Mouse (Mus musculus) ovary, postnatal 36 days (tissue): Measurements from ENCODE around the gene Cmklr1.

Source experiments
- DNase-seq: peaks from one replicate; pipeline ENCODE4 v3.0.0; 2022; ENCODE audit warnings: low spot score, mixed read lengths

Cmklr1 gene

GRCm38 (mm10) chr5:113652215-113652614, 2.0 kb upstream of the Cmklr1 start:
- DNase-seq, result no peak

GRCm38 (mm10) chr5:113648647-113649211, 1.5 kb downstream of the Cmklr1 start:
- no peak for DNase-seq

- no peak for DNase-seq
These were observed 3.1 kb downstream of the Cmklr1 start for GRCm38 (mm10) chr5:113647141-113647540.

DNA sequence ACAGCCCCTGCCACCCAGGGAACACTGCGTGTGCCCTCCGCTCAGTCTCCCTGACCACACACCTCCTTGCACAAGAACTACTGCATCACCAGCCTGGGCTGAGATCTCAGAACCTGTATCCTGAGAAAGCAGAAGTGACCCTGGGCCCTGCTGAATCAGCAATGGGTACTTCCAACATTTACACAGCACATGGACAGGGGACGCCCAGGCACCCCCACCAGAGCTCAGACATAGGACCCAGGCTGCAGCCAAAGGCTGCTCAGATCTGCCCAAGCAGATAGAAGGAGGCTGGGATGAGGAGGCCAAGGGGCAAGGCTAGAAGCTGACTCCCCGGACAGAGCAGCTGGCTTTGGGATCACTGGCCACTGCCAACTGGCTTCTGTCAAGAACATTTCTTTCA, 5.7 kb downstream of the Cmklr1 start:
- peak; percentile 25 for DNase-seq

DNA sequence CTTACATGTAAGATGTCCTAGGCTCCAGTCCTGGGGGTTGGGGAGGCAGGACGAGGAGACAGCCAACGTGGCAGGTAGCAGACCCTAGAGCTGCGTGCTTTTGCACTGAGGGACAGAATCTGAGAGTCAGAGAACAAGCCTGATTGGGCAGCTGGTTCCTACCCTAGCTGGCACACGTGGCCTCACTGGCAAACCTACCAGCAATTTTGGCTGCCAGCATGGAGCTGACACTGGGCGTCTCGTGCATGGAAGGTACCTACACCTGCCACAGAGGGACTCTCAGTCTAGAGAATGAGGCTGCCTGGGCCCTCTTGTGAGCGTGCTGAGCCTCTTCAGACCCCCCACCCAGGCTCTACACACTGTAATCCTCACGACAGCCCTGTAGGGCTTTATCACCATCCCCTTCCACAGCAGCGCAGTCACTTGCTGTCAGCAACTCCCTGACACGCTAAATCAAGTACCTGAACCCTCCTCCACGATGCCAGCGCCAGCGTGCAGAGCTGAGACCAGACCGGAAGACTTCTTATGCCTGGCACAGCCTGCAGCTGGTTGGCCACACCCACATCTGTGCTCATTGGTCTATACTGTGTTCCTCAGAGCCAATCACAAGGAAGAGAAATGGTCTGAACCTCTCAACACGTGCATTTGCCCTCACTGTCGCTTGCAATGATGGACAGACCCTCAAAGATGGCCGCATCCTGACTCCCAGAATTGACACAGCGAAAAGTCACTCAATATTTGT, 6.9 kb downstream of the Cmklr1 start:
- DNase-seq, result no peak

DNA sequence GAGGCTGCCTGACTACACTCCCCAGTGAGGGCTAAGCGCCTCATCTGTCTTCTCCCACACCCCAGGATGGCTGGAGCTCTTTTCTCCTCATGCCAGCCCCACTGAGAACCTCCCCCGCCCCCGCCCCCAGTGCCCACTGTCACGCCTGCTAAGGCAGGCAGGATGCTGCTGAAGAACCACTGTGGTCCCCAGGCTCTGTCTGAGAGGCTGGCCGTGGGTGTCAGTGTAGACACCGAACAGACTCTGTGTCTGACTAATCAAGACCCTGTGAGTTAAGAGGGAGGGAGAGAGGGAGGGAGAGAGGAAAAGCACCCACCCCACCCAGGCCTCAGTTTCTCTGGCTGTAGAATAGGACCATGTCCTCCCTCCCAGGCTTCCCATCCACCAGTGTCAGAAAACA, 9.2 kb downstream of the Cmklr1 start:
- no peak for DNase-seq

DNA sequence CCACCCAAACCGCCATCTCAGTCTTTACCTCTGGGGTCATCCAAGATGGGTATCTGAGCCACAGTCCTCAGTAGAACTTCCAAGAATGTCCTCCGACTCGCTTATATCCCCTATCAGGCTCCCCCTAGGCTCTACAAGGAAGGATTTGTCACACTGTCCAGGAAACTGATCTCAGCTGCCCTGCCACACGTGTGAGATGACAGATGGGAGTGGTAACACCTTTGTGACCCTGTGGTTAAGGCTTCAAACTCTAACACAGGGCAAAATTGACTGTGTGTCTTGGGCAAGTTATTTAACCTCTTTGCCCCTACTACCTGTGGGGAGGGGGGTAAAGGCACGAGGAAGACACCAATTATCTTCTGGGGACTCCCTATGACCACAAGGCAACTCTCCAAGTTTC, 11.1 kb downstream of the Cmklr1 start:
- DNase-seq, result no peak

DNA sequence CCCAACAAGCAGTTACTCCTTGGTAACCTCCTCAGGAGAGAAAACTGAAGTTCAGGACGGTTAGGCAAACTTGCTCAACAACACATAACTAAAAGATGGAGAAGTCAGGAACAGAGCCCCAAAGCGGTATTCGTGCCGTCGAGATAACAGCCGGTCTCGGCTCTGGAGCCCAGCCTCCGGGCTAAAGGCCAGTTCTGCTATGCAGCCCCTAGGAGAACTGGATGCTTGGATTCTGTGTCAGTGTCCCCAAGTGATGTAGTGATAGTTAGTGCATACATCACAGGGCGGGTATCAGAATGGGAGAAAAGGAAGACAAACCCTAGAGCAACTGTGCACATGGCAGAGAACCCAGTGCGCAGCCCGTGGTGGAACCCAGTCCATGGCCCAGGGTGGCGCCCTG, 12.2 kb downstream of the Cmklr1 start:
- no peak for DNase-seq

DNA sequence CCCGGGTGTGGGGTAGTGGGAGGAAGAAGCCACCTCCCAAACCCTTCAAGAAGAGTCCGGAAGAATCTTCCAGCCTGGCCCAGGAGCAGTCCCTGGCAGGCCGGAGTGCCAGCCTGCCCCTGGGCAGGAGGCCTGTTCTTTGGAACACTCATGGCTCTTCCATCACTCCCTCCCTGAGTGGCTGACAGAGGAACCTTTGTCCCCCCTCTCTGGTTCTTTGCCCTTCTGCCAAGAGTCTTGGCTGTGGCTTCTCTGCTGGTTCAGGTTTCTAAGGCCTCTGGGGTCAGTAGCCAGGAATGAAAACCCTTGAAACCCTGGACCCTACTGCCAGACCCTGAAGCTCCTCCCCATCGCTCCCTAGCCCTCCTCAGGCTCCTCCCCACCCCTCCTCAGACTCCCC, 12.6 kb downstream of the Cmklr1 start:
- no peak for DNase-seq

- no peak for DNase-seq
These were observed 14.2 kb downstream of the Cmklr1 start for GRCm38 (mm10) chr5:113635861-113636565.

GRCm38 (mm10) chr5:113634887-113635610, 15.2 kb downstream of the Cmklr1 start:
- DNase-seq, result no peak

- DNase-seq, result peak; percentile 54
These were observed 16.1 kb downstream of the Cmklr1 start for GRCm38 (mm10) chr5:113634024-113634651.

- DNase-seq, result no peak
These were observed 17.1 kb downstream of the Cmklr1 start for GRCm38 (mm10) chr5:113633037-113633714.

- no peak for DNase-seq
These were observed 20.1 kb downstream of the Cmklr1 start for GRCm38 (mm10) chr5:113630116-113630515.

GRCm38 (mm10) chr5:113629248-113629647, 21.0 kb downstream of the Cmklr1 start:
- no peak for DNase-seq

DNA sequence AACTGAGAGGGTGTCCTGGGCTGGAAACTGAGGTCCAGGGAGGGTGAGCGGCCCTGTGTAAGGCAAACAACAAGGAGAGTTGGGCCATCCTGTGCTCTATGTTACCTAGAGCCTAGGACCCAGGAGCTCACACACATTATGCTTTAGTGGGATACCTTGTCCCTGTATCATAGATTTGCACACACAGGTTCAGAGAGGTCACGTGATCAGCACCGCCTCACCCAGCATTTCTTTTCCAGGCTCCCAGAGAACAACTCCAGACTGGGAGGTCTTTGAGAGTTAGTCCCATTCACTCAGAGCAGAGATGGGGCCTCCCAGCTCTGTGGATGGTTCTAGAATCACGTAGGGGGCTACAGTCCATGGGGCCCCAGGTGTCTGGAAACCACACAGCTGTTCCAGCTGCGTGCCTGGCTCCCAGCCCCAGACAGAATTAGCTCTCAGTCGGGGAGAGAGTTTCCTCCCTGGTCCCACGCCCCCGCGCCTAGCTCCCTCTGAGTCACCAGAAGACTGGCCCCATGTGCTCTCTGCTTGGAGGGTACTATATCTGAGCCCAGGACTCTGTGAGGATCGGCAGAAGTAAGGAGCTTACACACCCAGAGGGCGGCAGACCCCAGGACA, 22.3 kb downstream of the Cmklr1 start:
- DNase-seq, result no peak

GRCm38 (mm10) chr5:113626991-113627390, 23.2 kb downstream of the Cmklr1 start:
- no peak for DNase-seq

- no peak for DNase-seq
These were observed 23.9 kb downstream of the Cmklr1 start for GRCm38 (mm10) chr5:113626352-113626751.

DNA sequence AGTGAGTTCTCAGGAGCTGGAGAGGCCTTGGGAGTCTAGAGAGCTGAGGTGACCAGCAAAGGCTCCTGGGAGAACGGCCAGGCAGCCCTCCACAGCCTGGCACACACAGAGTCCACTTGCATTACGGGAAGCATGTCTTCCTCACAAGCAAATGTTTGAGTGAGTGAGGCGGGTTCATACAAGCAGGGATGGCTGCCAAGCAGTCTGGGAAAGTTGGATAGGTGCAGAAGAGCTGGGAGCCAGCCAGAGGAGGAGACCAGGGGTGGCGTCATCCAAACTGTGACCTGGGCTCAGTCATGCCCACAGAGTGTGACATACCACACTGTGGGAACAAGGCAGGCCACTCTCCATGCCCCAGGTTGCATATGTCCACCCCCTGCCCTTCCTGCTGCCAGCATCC, 25.2 kb downstream of the Cmklr1 start:
- DNase-seq, result no peak

DNA sequence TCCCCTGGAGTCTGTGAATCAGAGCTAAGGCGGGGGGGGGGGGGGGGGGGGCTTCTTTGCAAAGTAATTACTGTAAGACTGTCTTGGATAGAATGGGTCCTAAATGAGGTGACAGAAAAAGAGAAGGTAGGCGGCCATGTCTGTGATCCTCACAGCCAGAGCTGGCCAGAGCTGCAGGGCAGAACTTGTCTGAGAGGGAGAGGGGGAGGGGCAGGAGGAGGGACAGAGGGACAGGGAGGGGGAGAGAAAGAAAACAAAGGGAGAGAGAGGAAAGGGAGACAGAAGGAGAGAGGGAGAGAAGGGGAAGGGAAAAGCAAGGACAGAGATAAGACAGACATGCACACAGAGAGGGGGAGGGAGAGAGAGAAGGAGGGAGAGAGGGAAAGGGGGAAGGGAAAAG, 27.2 kb downstream of the Cmklr1 start:
- no peak for DNase-seq

GRCm38 (mm10) chr5:113620999-113621398, 29.2 kb downstream of the Cmklr1 start:
- no peak for DNase-seq
